Mouse (Mus musculus) CH12.LX (cell line): Measurements from ENCODE around the gene Aspg.

ENCODE experiments used
- CTCF ChIP-seq, 2 experiments: IDR thresholded peaks in 1 of 2; conservative IDR thresholded peaks in 1 of 2; 2 replicates each; pipeline ENCODE4 v1.5.1; 2011 to 2012; ENCODE audit warnings: low read depth in 2 of 2, low read length in 2 of 2, improper control_type of control experiment in 1 of 2, inconsistent platforms in 1 of 2, mild to moderate bottlenecking in 1 of 2, moderate library complexity in 1 of 2
- EP300 ChIP-seq: IDR thresholded peaks from 2 replicates; pipeline ENCODE4 v1.6.1; 2011; ENCODE audit warnings: low read length, improper control_type of control experiment
- GABPA ChIP-seq: IDR thresholded peaks from 2 replicates; pipeline ENCODE4 v1.6.1; 2012; ENCODE audit warnings: low read depth, low read length, improper control_type of control experiment, inconsistent platforms; ENCODE audit not compliant: insufficient replicate concordance
- HCFC1 ChIP-seq: IDR thresholded peaks from 2 replicates; pipeline ENCODE4 v1.6.1; 2012; ENCODE audit warnings: low read depth, mild to moderate bottlenecking, inconsistent platforms, low read length, improper control_type of control experiment
- JUN ChIP-seq: IDR thresholded peaks from 2 replicates; pipeline ENCODE4 v1.6.1; 2011; ENCODE audit warnings: low read depth, mild to moderate bottlenecking, low read length, improper control_type of control experiment, moderate library complexity; ENCODE audit not compliant: insufficient read depth
- KAT2A ChIP-seq: IDR thresholded peaks from 2 replicates; pipeline ENCODE4 v1.6.1; 2012; ENCODE audit warnings: low read length, improper control_type of control experiment, inconsistent platforms; ENCODE audit not compliant: insufficient replicate concordance
- MAX ChIP-seq: IDR thresholded peaks from 2 replicates; pipeline ENCODE4 v1.6.1; 2011; ENCODE audit warnings: low read length, improper control_type of control experiment
- POLR2A ChIP-seq: IDR thresholded peaks from 2 replicates; pipeline ENCODE4 v1.6.1; 2011; ENCODE audit warnings: low read depth, mild to moderate bottlenecking, improper control_type of control experiment, low read length
- RCOR1 ChIP-seq: conservative IDR thresholded peaks from 2 replicates; pipeline ENCODE4 v1.6.1; 2012; ENCODE audit warnings: low read depth, mild to moderate bottlenecking, inconsistent platforms, low read length, improper control_type of control experiment
- SMC3 ChIP-seq: IDR thresholded peaks from 2 replicates; pipeline ENCODE4 v1.6.1; 2011; ENCODE audit warnings: low read depth, low read length, improper control_type of control experiment
- TBP ChIP-seq: conservative IDR thresholded peaks from 2 replicates; pipeline ENCODE4 v1.6.1; 2011; ENCODE audit warnings: low read depth, low read length, improper control_type of control experiment
- UBTF ChIP-seq: IDR thresholded peaks from 2 replicates; pipeline ENCODE4 v1.6.1; 2012; ENCODE audit warnings: low read depth, mild to moderate bottlenecking, inconsistent platforms, low read length, improper control_type of control experiment, moderate library complexity
- ZC3H11A ChIP-seq: IDR thresholded peaks from 2 replicates; pipeline ENCODE4 v1.6.1; 2012; ENCODE audit warnings: low read depth, mild to moderate bottlenecking, inconsistent platforms, low read length, improper control_type of control experiment
- ZNF384 ChIP-seq: IDR thresholded peaks from 2 replicates; pipeline ENCODE4 v1.6.1; 2012; ENCODE audit warnings: low read depth, low read length, improper control_type of control experiment, inconsistent platforms

DNA sequence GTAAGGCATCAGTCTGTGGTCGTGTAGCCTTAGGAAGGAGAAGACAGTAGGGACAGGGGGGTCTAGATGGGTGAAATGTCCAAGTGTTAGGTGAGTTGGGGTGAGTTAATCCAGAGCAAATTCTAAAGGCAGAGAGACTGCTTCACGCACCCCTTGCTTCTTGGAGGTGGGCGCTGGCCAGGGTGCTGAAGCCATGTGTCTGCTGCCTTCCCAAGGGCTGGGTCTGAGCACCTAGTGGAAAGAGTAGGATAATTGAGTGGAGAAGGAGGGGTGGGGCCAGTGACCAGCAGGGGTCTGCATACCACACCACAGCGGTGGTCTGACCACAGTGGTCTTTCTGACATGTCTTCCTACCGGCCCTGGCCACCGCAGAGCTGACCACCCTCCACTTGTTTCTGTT is 34.8 kb downstream of the Aspg start:
- TF ChIP-seq ZC3H11A, result no peak
- no peak for TF ChIP-seq TBP
- no peak for TF ChIP-seq RCOR1
- TF ChIP-seq POLR2A, result no peak
- TF ChIP-seq UBTF, result no peak
- no peak for TF ChIP-seq ZNF384
- TF ChIP-seq SMC3, result no peak
- TF ChIP-seq JUN, result no peak
- no peak for TF ChIP-seq EP300
- no peak for TF ChIP-seq MAX
- no peak for TF ChIP-seq HCFC1
- TF ChIP-seq CTCF (conservative IDR thresholded peaks at IDR 0.05 in 1 of 2, IDR thresholded peaks at IDR 0.05 in 1 of 2; ENCODE audit: low read depth in 2 of 2, low read length in 2 of 2), result no peak
- no peak for TF ChIP-seq GABPA
- no peak for TF ChIP-seq KAT2A
